Mouse (Mus musculus): ENCODE results near the gene Map2. TPM values are rescaled to one million over a fixed set of nuclear protein-coding genes. Genes with fewer than 3 reads are reported as not detected.

Gene Map2
- total RNA-seq, 2 experiments from 2014 or later = 4.0 to 5.2 TPM

GRCm38 (mm10) chr1:66457747-66458146 is 282.7 kb downstream of the Map2 start:
- intact Hi-C loops (cut with DNase I; ENCODE audit: low total_unique reads) = no loop called here
- no peak for DNase-seq

GRCm38 (mm10) chr1:66459394-66459793 is 284.3 kb downstream of the Map2 start:
- intact Hi-C loops (cut with DNase I; ENCODE audit: low total_unique reads) = no loop called here
- DNase-seq = no peak

GRCm38 (mm10) chr1:66460850-66461249 is 285.8 kb downstream of the Map2 start:
- DNase-seq = no peak
- intact Hi-C loops (cut with DNase I; ENCODE audit: low total_unique reads) = no loop called here

- DNase-seq = peak; percentile 49
- intact Hi-C loops (cut with DNase I; ENCODE audit: low total_unique reads) = no loop called here
Measured at GRCm38 (mm10) chr1:66467821-66468703, 293.0 kb downstream of the Map2 start, which contains the start of gene Unc80. TSS of gene Unc80 (plus strand) at chr1:66468367.

- intact Hi-C loops (cut with DNase I; ENCODE audit: low total_unique reads) = no loop called here
- DNase-seq = no peak
Measured at GRCm38 (mm10) chr1:66468704-66469020, 293.6 kb downstream of the Map2 start.

GRCm38 (mm10) chr1:66482751-66483150 is 307.7 kb downstream of the Map2 start:
- intact Hi-C loops (cut with DNase I; ENCODE audit: low total_unique reads) = no loop called here
- no peak for DNase-seq

Other genes starting within 250 kb of the Map2 start
- not detected for gene Crygf, start 248.8 kb upstream of the Map2 start, total RNA-seq (2021)

All from gastrocnemius, postnatal 14 days (tissue).